Mouse (Mus musculus): Measurements from ENCODE around the gene Cubn.

DNA sequence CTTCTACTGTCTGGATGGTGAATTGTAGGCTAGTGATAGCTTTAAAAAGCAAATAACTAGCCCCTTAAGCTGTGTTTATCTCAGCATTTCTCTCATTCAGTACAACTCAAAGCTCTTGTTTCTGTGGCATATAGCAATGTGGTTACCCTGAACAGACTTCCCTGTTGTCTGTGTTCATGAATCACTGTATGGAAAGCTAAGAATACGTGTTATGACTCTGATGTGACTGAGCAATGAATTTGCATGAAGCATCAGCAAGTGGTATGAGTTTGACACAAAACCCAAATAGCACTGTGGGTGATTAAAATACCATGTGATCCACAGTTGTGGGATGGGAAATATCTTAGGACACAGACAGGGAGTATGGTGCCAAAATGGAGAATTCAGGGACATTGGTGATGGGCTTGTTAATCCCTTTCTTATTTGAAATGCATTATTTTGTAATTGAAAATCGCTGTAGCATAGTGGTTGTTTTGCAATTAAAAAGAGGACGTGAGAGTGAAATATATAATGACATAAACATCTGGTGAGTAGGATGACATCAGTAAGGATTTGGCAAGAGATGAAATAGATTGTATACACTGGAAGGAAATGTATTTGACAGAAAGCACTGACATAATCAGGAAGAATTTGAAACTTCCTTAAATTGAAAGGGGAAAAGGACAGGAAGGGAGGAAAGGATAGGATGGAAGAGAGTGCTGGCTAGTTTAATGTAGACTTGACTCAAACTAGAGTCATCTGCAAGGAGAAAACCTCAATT, 74.7 kb downstream of the Cubn start:
- TF ChIP-seq POLR2A (IDR thresholded peaks at IDR 0.05; ENCODE audit: control insufficient read depth in 1 of 2, insufficient read depth in 1 of 2, low read depth in 1 of 2, low read length in 2 of 2, poor library complexity in 1 of 2): no peak
- no peak for TF ChIP-seq MAZ (IDR thresholded peaks at IDR 0.05; ENCODE audit: low read depth, low read length)
- no peak for TF ChIP-seq NELFE (IDR thresholded peaks at IDR 0.05; ENCODE audit: low read depth, low read length)
- TF ChIP-seq CTCF (IDR thresholded peaks at IDR 0.05 in 2 of 3, conservative IDR thresholded peaks at IDR 0.05 in 1 of 3; ENCODE audit: control insufficient read depth in 1 of 3, insufficient read depth in 1 of 3, low read depth in 2 of 3, low read length in 3 of 3, poor library complexity in 1 of 3, severe bottlenecking in 1 of 3): no peak
- TF ChIP-seq POLR2AphosphoS2 (IDR thresholded peaks at IDR 0.05; ENCODE audit: low read length): no peak
- no peak for TF ChIP-seq HCFC1 (IDR thresholded peaks at IDR 0.05; ENCODE audit: low read depth, low read length)
- no peak for TF ChIP-seq EP300 (IDR thresholded peaks at IDR 0.05; ENCODE audit: low read depth in 1 of 2, low read length in 2 of 2)
